Mouse (Mus musculus) T-helper 1 cell (primary cell): Measurements from ENCODE around the gene Rhot2.

ENCODE experiments used
- in situ Hi-C: fragments of 300-600 bp; cut with MboI, MseI; formaldehyde crosslinking; loops from one replicate; pipeline ENCODE4 v1.15.1; 2025; ENCODE audit warnings: high pct_unique_total_duplicates

Rhot2 gene

GRCm38 (mm10) chr17:25844396-25844901, at the start of gene Rhot2:
Gene Rhot2, minus strand, starts transcription at chr17:25844851.
- in situ Hi-C loops, result no loop called here

- in situ Hi-C loops, result no loop called here
These were observed 49.4 kb upstream of the Rhot2 start for GRCm38 (mm10) chr17:25893975-25894617.

GRCm38 (mm10) chr17:25888837-25889236, 44.2 kb upstream of the Rhot2 start:
- in situ Hi-C loops, result no loop called here

- in situ Hi-C loops, result no loop called here
These were observed 42.8 kb upstream of the Rhot2 start for GRCm38 (mm10) chr17:25887467-25887866.

GRCm38 (mm10) chr17:25886806-25887205, 42.2 kb upstream of the Rhot2 start:
- in situ Hi-C loops, result no loop called here

GRCm38 (mm10) chr17:25885636-25886035, 41.0 kb upstream of the Rhot2 start:
- in situ Hi-C loops, result no loop called here

GRCm38 (mm10) chr17:25883824-25884223, 39.2 kb upstream of the Rhot2 start:
- in situ Hi-C loops, result no loop called here

GRCm38 (mm10) chr17:25883268-25883667, 38.6 kb upstream of the Rhot2 start:
- in situ Hi-C loops, result no loop called here

GRCm38 (mm10) chr17:25882306-25882705, 37.7 kb upstream of the Rhot2 start:
- in situ Hi-C loops, result no loop called here

GRCm38 (mm10) chr17:25881691-25882090, 37.0 kb upstream of the Rhot2 start:
- in situ Hi-C loops, result no loop called here

- in situ Hi-C loops, result no loop called here
These were observed 36.4 kb upstream of the Rhot2 start for GRCm38 (mm10) chr17:25880913-25881641.

- in situ Hi-C loops, result no loop called here
These were observed 35.7 kb upstream of the Rhot2 start, which contains the start of gene Wfikkn1 for GRCm38 (mm10) chr17:25880196-25880910. Gene Wfikkn1, minus strand, starts transcription at chr17:25880858.

GRCm38 (mm10) chr17:25879750-25880149, 35.1 kb upstream of the Rhot2 start:
- in situ Hi-C loops, result no loop called here

GRCm38 (mm10) chr17:25879261-25879660, 34.6 kb upstream of the Rhot2 start:
- in situ Hi-C loops, result no loop called here

- in situ Hi-C loops, result no loop called here
These were observed 34.0 kb upstream of the Rhot2 start for GRCm38 (mm10) chr17:25878611-25879180.

- in situ Hi-C loops, result no loop called here
These were observed 33.3 kb upstream of the Rhot2 start for GRCm38 (mm10) chr17:25877741-25878610.

- in situ Hi-C loops, result no loop called here
These were observed 32.4 kb upstream of the Rhot2 start for GRCm38 (mm10) chr17:25877025-25877424.

GRCm38 (mm10) chr17:25876347-25876915, 31.8 kb upstream of the Rhot2 start:
- in situ Hi-C loops, result no loop called here

GRCm38 (mm10) chr17:25875171-25876136, 30.8 kb upstream of the Rhot2 start:
- in situ Hi-C loops, result no loop called here
